Mouse (Mus musculus): ENCODE data around the gene Zglp1.

Zglp1 gene

GRCm38 (mm10) chr9:21025258-21025810 is 41.6 kb downstream of the Zglp1 start:
- DNase-seq: no peak

- DNase-seq: no peak
Measured at GRCm38 (mm10) chr9:21022726-21023125, 44.2 kb downstream of the Zglp1 start.

GRCm38 (mm10) chr9:21022288-21022687 is 44.6 kb downstream of the Zglp1 start:
- DNase-seq: no peak

- no peak for DNase-seq
Measured at GRCm38 (mm10) chr9:21021363-21021762, 45.5 kb downstream of the Zglp1 start.

GRCm38 (mm10) chr9:21018600-21018999 is 48.3 kb downstream of the Zglp1 start:
- no peak for DNase-seq

GRCm38 (mm10) chr9:21017177-21017575 is 49.7 kb downstream of the Zglp1 start:
- no peak for DNase-seq

GRCm38 (mm10) chr9:21016331-21017176 is 50.3 kb downstream of the Zglp1 start:
- DNase-seq: no peak

- no peak for DNase-seq
Measured at GRCm38 (mm10) chr9:21015571-21016130, 51.2 kb downstream of the Zglp1 start, which contains the start of gene Icam1. Icam1 (plus strand) TSS chr9:21015985.

- DNase-seq: peak; percentile 85
Measured at GRCm38 (mm10) chr9:21014691-21015570, 52.0 kb downstream of the Zglp1 start.
